Mouse (Mus musculus) neutrophil, adult 5-6 weeks (primary cell): ENCODE results near the gene Rmi2. TPM values are rescaled to one million over a fixed set of nuclear protein-coding genes. Genes with fewer than 3 reads are reported as not detected.
"Not testable (repeated sequence)": the region's sequence is repeated elsewhere in the genome, so short reads cannot be mapped to it uniquely, and the experiment has no call there.

Source experiments
- ATAC-seq: fragments of 151-379, 151-347 bp; 2 replicates; pipeline ENCODE4 v1.8.0; 2017; ENCODE audit warnings: mild to moderate bottlenecking, moderate TSS enrichment; ENCODE audit not compliant: insufficient number of reproducible peaks, poor library complexity, low FRiP score, severe bottlenecking; ENCODE audit errors: extremely low read depth
- total RNA-seq: library from RNA; stranded (forward); fragments of 200-1000 nt; gene quantifications from 2 replicates; pipeline ENCODE4 v1.2.3, GENCODE M21; 2017

Rmi2 gene
- total RNA-seq, 1 experiment from 2014 or later = 0.47 TPM

DNA sequence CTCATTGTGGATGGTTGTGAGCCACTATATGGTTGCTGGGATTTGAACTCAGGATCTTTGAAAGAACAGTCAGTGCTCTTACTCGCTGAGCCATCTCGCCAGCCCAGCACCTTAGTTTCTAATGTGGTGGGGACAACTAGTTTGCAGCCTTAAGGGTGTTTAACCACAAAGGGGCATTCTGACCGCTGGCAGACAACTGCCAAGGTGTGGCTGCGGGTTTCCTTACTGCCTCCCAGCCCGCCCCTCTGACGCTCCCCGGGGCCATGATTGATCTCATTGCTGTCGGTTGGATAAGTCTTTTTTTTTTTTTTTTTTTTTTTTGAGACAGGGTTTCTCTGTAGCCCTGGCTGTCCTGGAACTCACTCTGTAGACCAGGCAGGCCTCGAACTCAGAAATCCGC, 17.4 kb downstream of the Rmi2 start:
- not testable (repeated sequence) for ATAC-seq

DNA sequence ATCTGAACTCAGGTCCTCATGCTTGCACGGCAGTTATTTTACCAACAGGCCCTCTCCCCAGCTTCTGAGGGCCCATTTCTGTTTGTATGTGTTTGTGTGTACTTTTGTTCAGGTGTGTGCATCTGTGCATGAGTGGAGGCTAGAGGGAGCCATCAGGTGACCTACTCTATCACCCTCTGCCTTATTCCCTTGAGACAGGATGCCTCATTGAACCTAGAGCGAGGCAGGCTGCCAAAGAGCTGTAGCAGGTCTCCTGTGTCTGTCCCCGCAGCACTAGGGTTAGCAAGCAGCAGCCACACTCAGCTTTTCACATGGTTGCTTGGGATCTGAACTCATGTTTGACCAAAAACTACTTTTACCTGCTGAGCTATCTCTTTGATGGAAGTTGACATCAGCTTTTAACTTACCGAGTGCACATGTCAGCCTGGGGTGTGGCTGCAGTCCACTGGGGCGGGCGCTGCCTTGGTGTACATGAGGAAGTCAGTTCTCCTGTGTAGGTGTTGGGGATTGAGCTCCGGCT, 24.9 kb downstream of the Rmi2 start:
- ATAC-seq = peak; percentile 31

DNA sequence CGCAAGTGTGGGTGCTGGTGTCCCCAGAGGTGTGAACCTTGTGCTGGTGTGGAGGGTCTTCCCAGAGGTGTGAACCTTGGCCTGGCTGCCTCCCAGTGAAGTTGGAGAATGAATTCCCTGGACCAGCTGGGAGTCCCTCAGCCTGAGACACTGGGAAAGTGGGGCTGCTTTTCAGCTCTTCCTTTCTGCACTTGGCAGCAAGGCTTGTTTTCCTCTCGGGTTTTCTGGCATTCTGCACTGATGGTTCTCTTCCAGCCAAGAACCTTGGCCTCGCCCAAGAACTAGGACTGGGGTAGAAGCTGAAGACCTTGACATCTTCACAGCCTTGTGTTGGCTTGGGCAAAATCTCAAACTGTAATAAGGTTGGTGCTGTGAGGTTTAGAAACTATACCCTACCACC, 26.5 kb downstream of the Rmi2 start:
- ATAC-seq = no peak

DNA sequence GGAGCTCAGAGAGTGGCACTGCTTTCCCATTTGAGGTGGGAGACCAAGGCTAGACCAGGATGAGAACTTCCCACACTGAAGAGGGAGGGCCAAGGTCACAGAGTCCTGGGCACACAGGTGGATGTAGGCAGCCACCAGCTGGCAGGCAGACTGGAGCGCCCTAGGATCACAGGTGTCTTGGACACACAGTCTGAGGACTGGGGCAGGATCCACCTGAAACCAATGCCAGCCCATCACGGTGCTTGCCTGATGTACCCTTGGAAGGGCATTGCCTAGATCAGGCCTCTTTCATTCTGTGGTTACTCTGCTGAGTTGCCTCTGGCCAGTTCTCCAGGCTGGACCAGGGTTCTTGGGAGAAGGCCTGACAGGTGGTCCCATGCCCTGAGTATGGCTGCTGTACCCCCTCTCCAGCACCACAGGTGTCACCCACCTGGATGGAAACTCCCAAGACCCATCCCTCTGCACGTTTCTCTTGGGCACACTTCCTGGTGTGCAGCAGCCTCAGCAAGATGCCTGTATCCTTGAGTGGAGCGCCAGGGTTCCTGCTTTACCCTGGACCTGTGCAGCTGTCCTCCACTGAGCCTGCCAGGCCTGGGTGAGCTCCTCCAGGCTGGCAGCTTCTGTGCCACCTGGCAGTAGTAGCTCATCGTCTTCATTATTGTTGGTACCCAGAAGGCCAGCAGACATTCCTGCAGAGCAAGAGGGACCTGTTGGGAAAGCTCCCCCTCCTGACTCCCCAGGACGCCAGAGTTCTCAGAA, 30.2 kb downstream of the Rmi2 start:
- no peak for ATAC-seq

DNA sequence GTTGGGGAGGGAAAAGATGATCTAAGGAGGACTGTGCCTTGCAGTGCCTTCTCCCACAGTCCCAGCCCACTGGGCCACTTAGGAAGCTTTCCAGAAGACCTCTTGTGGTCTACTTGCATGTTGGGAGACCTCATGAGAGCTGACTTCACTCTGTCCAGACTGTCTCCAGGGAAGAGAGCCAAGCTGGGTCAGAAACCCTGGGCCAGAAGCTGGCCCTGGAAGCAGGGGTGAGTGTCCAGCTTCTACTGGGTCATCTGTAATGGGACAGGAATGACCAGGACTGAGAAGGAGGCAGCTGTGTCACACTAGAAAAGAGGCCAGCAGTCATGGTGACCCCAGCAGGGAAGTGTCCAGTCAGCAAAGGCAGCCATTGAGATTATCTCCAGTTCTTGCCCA, 30.7 kb downstream of the Rmi2 start:
- no peak for ATAC-seq

DNA sequence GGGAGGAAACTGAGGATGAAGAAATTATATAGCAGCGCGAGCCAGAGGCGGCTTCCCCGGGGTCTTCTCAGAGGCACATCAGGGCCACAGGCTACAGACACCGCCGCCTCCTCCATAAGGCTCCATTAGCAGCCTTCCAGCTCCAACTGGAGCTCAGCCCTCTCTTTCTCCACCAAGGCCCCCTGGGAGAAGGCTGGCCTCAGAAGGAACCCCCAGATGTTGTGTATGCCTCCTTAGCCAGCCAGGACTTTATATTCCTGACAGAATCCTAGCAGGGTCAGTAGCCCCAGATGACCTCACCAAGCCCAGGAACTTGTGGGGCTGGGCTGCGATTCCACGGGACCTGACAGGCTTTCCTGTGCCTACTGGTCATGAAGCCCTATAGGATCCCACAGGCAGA, 32.0 kb downstream of the Rmi2 start:
- ATAC-seq = no peak

DNA sequence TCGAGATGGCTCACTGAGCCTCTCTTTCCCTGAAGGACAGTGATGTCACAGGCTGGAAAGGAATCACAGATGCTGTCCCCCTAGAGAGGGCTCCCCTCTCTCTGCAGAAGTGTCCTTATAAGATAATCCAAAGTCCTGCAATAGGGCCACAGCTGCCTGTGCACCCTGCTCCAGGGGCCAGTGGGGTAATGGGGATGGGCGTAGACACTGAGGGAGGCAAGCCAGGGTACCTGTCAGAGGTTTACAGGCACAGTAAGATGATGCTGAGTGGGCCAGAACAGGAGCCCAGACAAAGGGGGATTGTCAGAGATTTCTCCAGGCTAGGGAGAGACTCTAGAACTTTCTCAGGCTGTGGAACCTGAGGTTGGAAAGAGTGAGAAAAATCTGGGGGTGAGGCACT, 32.6 kb downstream of the Rmi2 start:
- no peak for ATAC-seq

DNA sequence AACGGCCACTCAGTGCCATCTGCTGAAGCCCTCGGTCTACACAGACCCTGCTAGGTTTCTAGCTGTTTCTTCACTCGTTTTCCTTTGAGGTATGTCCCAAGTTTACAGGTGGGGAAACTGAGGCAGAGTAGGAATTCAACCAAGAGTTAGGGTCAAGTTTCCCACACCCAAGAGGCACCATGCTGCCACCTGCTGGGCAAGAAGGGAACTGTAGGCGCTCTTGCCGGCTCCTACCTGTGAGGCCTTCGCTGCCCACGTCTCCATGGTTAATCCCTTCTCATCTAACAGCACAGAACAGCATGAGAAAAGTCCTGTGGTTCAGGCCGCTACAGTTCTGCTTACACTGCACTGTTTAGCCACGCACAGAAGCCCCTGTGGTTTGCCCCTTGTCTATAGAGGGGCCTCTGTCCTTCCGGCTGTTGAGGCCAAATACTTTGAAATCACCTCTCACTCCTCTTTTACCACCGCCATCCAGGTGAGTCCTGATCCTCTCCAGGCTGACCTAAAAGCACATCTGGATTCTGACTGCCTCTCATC, 33.1 kb downstream of the Rmi2 start:
- ATAC-seq = no peak

DNA sequence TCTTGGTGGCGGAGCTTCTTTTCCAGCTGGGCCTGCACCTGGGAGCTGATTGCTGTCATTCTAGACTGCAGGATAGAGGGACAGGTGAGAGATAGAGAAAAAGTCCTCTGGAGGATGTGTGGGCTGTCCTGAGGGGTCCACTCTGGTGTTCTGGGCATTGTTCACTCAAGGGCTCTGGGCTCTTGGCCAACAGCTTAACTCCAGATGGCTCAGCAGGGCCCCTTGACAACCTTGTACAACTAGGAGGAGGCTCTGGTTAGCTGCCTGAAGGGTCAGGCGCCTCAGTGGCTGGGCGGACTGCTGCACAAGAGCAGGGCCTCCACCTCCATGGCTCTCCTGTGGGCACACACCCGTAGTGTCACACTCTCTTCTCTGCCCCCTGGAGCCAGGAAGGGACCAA, 36.1 kb downstream of the Rmi2 start:
- ATAC-seq = no peak

DNA sequence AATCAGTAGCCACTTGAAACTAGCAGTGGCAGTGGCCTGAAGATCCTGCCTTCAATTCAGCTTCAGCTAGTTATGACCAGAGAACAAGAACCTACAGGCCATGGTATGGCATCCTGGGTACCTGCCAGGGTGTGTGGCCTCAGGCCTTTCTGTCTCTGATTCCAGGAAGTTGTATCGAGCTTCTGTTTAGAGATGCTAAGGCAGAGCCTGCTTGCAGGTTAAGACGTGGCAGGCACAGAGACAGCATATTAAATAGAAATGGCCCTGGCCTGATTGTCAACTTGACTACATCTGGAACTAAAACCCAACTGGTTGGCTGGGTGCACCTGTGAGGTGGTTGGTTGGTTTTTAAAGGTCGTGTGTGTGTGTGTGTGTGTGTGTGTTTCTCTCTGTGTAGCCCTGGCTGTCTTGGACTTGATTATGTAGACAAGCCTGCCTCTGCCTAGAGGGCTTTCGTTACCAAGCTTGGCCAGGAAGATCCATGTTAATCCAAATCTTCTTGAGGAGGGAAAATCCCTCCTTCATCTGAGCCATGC, 38.0 kb downstream of the Rmi2 start:
- ATAC-seq = no peak

DNA sequence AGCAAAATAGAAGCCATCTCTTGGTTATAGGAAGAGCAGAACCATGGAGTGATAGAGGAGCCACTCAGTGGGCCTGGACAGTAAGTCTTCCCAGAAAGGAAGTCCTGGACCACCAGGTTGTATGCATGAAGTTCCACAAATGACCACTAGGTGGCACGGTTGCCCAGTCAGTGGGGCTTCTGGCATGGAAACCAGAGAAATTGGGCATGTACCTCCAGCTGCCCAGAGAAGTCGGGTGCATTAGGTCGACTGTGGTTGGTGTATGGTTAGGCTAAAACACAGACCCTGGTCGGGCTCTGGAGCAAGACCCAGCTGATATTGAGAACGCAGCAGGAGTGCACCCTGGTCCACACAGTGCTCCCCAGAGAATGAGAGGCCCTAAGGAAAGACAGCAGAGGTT, 38.8 kb downstream of the Rmi2 start:
- ATAC-seq = peak; percentile 69

DNA sequence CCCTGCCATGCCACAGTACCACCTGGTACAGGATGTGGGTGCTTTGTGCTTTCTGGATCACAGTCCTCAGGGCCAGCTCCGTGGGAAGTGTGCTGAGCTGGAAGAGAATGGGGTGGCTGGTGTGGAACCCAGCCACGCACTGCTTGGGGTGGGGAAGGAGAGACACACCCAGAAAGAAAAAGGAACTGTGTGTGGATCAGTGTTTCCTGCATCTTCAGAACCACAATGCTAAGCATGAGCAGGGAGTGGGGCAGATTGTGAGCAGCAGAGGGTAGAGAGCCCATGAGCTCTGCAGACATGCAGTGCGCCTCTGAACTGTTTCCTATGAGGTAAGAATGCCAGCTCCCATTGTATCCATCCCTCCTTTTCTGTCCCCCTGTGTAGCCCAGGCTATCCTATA, 43.4 kb downstream of the Rmi2 start:
- ATAC-seq = no peak

DNA sequence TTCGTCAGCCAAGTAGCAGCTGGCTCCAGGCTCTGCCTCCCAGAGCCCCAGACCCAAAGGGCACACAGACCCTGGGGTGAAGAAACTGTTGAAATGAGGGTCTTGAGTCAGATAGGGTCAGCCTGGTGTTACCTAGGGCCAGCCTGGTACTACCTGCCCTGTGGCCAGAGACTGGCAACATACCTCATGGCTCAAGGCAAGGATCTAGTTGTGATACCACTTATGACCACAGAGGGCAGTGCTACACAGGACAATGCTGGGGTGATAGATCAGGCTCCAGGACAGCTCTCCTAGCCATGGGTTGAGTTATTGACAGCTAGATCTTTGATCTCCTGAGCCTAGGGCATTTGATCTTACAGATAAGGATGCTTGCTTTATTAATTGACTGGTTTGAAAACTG, 44.6 kb downstream of the Rmi2 start:
- peak; percentile 84 for ATAC-seq

DNA sequence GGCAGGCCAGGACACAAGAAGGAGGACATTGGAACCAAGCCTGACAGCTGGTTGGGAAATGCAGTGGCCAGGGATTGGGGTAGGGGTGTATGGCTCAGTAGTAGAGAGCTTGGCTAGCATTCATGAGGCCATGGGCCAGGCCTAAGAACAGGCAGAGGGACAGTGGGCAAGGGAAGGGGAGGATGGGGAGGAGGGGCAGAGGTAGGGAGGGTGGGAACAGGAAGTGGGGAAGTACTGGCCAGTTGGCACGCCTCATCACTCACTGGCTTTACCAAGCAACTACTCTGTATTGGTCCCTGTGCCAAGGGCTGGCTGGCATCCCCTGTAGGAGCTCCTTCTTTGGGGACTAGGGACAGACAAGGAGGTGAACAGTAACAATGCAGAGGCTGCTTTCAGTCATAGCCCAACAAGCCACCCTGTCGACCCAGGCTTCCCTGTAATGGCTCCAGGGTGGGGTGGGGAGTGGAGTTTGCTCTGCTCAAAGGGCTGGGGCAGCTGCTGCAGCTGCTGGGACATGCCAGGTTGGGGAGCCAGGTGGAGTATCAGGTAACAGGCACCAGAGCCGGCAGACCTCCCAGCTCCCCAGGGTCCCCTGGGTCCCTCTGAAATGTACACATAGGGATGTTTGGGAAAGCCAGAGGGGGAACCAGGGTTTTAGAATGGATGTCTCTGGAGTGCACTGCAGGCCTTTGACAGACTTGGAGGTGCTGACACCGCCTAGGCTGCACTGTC, 46.5 kb downstream of the Rmi2 start:
- ATAC-seq = no peak

DNA sequence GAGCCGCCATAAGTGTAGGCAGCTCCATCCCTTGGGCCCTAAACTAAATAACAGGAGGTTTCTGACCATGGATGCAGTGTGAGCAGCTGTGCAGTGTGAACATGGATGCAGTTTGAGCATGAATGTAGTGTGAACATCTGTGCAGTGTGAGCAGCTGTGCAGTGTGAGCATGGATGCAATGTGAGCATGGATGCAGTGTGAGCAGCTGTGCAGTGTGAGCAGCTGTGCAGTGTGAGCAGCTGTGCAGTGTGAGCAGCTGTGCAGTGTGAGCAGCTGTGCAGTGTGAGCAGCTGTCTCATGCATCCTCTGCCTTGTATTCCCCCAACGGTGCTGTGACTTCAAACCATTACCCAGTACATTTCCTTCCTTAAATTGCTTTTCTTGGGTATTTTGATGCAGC, 52.6 kb downstream of the Rmi2 start:
- ATAC-seq = no peak

DNA sequence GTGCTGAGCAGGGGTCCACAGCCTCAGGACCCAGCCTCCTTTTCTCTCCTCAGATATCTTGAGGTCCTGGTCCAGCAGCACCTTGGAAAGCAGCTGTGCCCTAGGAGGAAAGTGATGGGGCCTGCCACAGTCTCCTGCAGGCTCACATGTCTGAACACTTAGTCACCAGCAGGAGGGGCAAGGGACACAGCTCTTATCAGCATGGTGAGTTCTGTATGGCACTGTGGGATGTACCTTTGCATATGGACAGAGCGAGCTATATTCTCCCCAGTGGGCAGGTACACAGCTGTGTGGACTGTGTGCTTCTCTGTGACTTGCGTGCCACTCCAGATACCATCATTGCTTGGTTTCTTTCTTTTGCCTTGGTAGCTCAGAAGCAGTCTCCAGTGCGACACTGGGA, 55.5 kb downstream of the Rmi2 start:
- no peak for ATAC-seq

DNA sequence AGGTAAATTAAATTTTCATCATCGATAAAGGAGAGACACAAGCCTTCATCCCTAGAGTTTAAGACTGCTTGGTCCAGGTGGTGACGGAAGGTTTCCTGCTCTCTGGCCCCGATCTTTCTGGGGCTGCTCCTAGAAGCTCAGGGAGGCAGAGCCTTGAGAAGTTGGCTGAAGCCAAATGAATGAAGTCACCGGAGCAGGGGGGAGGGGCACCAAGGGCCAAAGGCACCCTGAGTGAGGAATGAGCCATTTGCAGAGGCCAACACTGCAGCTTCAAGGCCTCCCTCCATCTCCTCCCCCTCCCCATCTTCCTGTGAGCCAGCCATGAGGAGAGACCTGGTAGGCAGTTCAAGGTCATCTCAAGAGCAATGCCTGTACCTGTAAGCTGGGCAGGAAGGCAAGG, 58.3 kb downstream of the Rmi2 start:
- ATAC-seq = no peak

DNA sequence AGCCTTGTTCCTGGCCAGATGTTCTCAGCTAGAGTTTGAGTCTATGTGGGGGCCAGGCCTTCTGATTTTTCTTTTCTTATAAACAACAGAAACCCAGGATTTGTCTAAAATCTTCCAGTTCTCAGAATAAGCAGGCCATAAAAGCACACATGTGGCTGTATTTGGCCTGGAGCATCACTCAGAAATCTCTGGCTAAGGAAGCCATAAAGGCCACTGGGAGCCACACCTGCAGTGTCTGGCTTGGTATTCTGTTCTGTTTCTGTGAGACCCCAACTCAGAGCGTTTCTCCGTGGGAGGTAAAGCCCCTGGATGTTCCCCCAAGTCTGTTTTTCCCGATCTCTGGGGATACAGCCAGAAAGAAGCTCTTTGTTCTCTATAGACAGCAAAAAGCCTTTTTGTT, 61.0 kb downstream of the Rmi2 start:
- no peak for ATAC-seq

DNA sequence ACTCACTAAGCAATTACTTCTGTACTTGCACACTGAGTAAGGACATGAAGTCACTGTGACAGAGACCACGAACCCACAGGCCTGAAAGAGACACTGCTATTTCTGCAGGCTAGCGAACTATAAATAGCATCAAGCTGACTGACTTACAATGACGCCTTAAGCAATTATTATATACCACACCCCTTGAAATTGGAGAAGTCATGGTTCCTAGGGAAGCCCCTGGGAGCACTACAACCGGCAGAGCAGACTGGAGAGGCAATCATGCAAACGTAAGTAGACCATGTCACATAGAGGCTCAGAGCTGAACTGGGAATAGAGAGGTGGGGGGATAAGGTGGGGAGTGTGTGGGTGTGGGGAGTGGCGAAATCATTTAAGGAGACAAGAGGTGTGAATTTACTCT, 62.5 kb downstream of the Rmi2 start:
- no peak; the same call in 1 of the 2 replicates for ATAC-seq

DNA sequence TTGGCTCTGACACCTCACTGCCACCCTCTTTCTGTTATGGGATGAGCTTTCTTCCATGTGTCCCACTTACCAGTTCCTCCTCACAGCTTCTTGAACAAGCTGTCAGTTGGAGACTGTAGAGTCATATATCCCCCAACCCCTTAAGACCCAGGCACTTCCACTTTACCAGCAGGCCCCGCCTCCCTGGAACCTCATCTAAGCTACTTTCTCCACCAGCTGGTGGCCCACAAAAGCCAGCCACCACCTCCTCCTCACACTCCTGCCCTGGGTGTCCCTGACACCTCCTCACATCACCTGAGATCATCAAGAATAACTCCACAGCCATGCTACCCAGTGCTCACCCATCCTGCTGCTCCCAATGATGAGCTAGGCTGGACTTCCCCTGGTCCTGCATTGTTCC, 65.9 kb downstream of the Rmi2 start:
- no peak for ATAC-seq
